Mouse (Mus musculus) ES-Bruce4 (cell line): ENCODE results near the gene Tex2. TPM values are rescaled to one million over a fixed set of nuclear protein-coding genes. Genes with fewer than 3 reads are reported as not detected.
"Not testable (repeated sequence)": the region's sequence is repeated elsewhere in the genome, so short reads cannot be mapped to it uniquely, and the experiment has no call there.

Source experiments
- H3K27ac ChIP-seq: 2 replicates; pipeline ENCODE4 v1.5.1; 2012; ENCODE audit warnings: low read length, inconsistent platforms; ENCODE audit not compliant: insufficient read depth
- H3K27me3 ChIP-seq: 2 replicates; pipeline ENCODE4 v1.6.1; 2012; ENCODE audit warnings: mild to moderate bottlenecking, low read length, inconsistent platforms; ENCODE audit not compliant: control insufficient read depth, poor library complexity, insufficient read depth, severe bottlenecking
- H3K36me3 ChIP-seq: 2 replicates; pipeline ENCODE4 v1.6.1; 2012; ENCODE audit warnings: inconsistent platforms, mild to moderate bottlenecking, low read length, moderate library complexity; ENCODE audit not compliant: control insufficient read depth, poor library complexity, insufficient read depth, severe bottlenecking
- H3K4me1 ChIP-seq: one replicate; pipeline ENCODE4 v1.8.1; 2011; ENCODE audit warnings: low read length; ENCODE audit not compliant: control insufficient read depth, insufficient read depth
- H3K4me3 ChIP-seq: 2 replicates; pipeline ENCODE4 v1.5.1; 2011; ENCODE audit warnings: low read depth, mild to moderate bottlenecking, low read length
- H3K9ac ChIP-seq: 2 replicates; pipeline ENCODE4 v1.6.1; 2012; ENCODE audit warnings: low read depth, mild to moderate bottlenecking, inconsistent platforms; ENCODE audit not compliant: poor library complexity, severe bottlenecking
- H3K9me3 ChIP-seq: replicated peaks from 2 replicates; pipeline ENCODE4 v1.6.1; 2012; ENCODE audit warnings: mild to moderate bottlenecking, low read length, inconsistent platforms; ENCODE audit not compliant: control insufficient read depth, poor library complexity, insufficient read depth, severe bottlenecking
- CTCF ChIP-seq: IDR thresholded peaks from one replicate; pipeline ENCODE4 v1.8.1; 2011; ENCODE audit warnings: low read depth, low read length
- EP300 ChIP-seq: IDR thresholded peaks from 2 replicates; pipeline ENCODE4 v1.6.1; 2011; ENCODE audit warnings: low read depth, low read length; ENCODE audit not compliant: insufficient read depth
- POLR2A ChIP-seq: IDR thresholded peaks from one replicate; pipeline ENCODE4 v1.8.1; 2011; ENCODE audit warnings: low read length; ENCODE audit not compliant: insufficient read depth
- polyA plus RNA-seq: library from polyadenylated mRNA; stranded (reverse); fragments of >200 nt; gene quantifications from 2 replicates; pipeline ENCODE4 v1.2.4, GENCODE M21; 2011; ENCODE audit warnings: low read depth; ENCODE audit not compliant: missing spikeins, insufficient read depth, insufficient read length

Gene Tex2
- polyA plus RNA-seq, 1 experiment, result 28.8 TPM

DNA sequence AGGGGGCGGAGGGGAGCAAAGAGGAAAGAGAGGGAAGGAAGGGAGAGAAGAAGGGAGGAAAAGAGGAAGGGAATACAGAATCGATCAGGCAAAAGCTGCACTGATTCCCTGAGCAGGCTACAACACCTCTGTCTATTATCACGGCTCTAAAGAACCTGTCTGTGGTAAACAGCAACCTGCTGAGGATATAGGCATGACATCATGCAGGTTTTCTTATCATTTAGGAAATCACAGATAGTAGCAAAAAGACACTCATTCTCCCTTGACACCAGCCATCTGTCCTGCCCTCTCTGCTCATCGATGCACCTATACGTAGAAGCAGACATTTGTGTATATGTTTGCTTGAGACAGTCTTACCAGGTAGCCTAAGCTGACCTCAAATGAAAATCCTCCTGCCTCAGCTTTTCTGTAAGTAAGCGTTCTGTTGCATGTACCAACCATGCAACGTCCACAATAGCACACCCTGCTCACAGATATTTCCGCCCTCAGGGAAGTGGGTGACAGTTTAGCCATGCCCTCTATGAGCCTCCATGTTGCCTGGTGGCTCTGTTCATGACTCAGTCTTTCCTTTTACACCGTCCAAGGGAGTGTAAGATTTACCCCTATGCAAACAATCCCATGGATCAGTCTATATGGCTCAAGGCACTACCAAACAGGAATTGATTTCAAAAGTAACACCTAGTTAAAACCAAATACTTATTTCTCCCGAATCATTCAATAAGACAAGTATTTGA is 25.3 kb downstream of the Tex2 start:
- no peak overlapping the region for H3K27ac ChIP-seq
- H3K9me3 ChIP-seq, result no peaks in the 10 kb centered on the region
- no peak for TF ChIP-seq CTCF
- no peak for TF ChIP-seq POLR2A
- TF ChIP-seq EP300, result no peak
- H3K4me1 ChIP-seq, result peaks cover 4% of the 10 kb centered on the region
- no peaks in the 10 kb centered on the region for H3K27me3 ChIP-seq
- H3K4me3 ChIP-seq, result no peak overlapping the region
- no peaks in the 10 kb centered on the region for H3K36me3 ChIP-seq
- H3K9ac ChIP-seq, result no peak overlapping the region

DNA sequence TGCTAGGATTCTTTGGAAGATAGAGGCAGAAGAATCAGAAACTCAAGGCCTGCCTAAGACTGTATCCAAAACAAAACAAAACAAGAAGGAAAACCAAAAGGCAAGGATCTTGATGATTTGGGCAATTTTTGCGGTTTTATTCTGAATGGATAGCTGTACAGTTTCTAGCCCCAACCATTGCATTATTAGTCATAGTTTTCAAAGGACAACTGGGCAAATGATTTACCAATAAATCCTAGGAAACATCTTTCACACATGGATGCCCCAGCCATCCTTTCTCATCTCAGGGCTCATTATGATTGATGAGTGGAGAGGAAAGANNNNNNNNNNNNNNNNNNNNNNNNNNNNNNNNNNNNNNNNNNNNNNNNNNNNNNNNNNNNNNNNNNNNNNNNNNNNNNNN is 29.4 kb downstream of the Tex2 start:
- Histone ChIP-seq H3K9ac (no peak overlapping the region), H3K4me1 (peaks cover 6% of the 10 kb centered on the region), H3K27ac (no peak overlapping the region), H3K36me3 (no peaks in the 10 kb centered on the region), H3K9me3 (no peaks in the 10 kb centered on the region), H3K4me3 (no peak overlapping the region), H3K27me3 (no peaks in the 10 kb centered on the region)
- TF ChIP-seq CTCF, result no peak
- TF ChIP-seq POLR2A, result no peak
- no peak for TF ChIP-seq EP300

DNA sequence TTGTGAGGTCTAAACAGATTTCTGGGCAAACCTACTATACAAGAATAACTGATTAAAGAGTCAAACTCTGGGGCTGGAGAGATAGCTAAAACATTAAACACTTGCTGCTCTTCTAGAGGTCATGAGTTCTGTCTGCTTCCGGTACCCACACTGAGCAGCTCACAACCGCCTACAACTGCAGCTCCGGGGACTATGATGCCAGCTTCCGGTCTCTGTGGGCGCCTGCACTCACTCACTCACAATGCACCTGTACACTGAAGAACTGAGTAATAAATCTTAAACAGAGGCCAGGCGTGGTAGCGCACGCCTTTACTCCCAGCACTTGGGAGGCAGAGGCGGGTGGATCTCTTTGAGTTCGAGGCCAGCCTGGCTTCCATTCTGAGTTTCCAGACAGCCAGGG is 31.9 kb downstream of the Tex2 start:
- H3K4me1 ChIP-seq, result peaks cover 6% of the 10 kb centered on the region
- no peak overlapping the region for H3K9ac ChIP-seq
- H3K27me3 ChIP-seq, result no peaks in the 10 kb centered on the region
- H3K36me3 ChIP-seq, result no peaks in the 10 kb centered on the region
- TF ChIP-seq EP300, result no peak
- no peak overlapping the region for H3K27ac ChIP-seq
- no peak overlapping the region for H3K4me3 ChIP-seq
- no peaks in the 10 kb centered on the region for H3K9me3 ChIP-seq

- Histone ChIP-seq H3K36me3 (no peaks in the 10 kb centered on the region), H3K27me3 (no peaks in the 10 kb centered on the region), H3K27ac (no peak overlapping the region), H3K9ac (no peak overlapping the region), H3K9me3 (no peaks in the 10 kb centered on the region), H3K4me1 (peaks cover 6% of the 10 kb centered on the region), H3K4me3 (no peak overlapping the region)
- TF ChIP-seq POLR2A (no peak), CTCF (no peak), EP300 (no peak)
Measured at GRCm38 (mm10) chr11:106580468-106580867, 32.8 kb downstream of the Tex2 start.

DNA sequence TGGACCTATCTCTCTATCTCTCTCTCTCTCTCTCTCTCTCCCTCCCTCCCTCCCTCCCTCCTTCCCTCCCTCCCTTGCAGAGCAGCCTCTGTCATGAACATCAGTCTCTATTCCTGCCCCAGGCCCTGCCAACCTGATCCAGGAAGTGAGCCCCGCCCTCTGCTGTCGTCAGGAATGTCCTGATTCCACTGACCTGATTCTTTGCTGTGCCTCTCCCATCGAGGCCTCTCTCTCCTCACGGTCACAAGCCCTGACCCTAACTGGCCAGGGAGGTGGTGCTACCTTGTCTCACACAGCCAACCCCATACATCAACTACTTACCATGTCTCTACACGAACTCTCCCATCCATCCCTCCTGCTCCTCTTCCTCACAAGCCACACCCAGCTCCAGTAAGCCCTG is 33.3 kb downstream of the Tex2 start:
- no peaks in the 10 kb centered on the region for H3K27me3 ChIP-seq
- H3K4me1 ChIP-seq, result peaks cover 10% of the 10 kb centered on the region
- H3K36me3 ChIP-seq, result no peaks in the 10 kb centered on the region
- H3K27ac ChIP-seq, result no peak overlapping the region
- H3K9me3 ChIP-seq, result no peaks in the 10 kb centered on the region
- no peak overlapping the region for H3K9ac ChIP-seq
- H3K4me3 ChIP-seq, result no peak overlapping the region
- TF ChIP-seq EP300, result no peak
- TF ChIP-seq CTCF, result no peak
- no peak for TF ChIP-seq POLR2A

DNA sequence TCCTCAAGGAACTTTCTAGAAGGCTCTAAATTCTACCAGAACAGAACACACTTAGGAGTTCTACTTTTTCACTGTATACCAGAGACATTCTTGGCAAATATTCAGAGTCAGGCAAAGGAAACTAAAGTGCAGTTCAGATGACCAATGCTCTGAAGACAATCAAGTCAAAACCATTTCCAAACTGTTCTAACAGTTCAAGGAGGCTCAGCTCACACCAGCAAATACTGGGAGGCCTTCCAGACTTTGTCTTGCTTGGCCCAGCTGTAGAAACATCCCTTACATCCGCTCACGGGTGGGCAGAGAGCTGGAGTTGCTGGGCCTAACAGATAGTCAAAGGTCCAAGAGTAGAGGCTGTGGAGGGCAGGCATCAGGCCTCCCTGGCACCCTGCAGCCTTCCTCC is 34.1 kb downstream of the Tex2 start:
- Histone ChIP-seq H3K4me1 (peaks cover 10% of the 10 kb centered on the region), H3K9me3 (no peaks in the 10 kb centered on the region), H3K27ac (no peak overlapping the region), H3K4me3 (no peak overlapping the region), H3K27me3 (no peaks in the 10 kb centered on the region), H3K9ac (no peak overlapping the region), H3K36me3 (no peaks in the 10 kb centered on the region)
- TF ChIP-seq EP300 (no peak), CTCF (no peak), POLR2A (no peak)

- not testable (repeated sequence) for H3K27me3 ChIP-seq, H3K9me3 ChIP-seq, H3K36me3 ChIP-seq, H3K9ac ChIP-seq, H3K27ac ChIP-seq, H3K4me1 ChIP-seq, H3K4me3 ChIP-seq
Measured at GRCm38 (mm10) chr11:106577624-106578355, 35.4 kb downstream of the Tex2 start.
